Comparison of ENCODE assay signal across 9 mouse cellular contexts in the genomic region with DNA sequence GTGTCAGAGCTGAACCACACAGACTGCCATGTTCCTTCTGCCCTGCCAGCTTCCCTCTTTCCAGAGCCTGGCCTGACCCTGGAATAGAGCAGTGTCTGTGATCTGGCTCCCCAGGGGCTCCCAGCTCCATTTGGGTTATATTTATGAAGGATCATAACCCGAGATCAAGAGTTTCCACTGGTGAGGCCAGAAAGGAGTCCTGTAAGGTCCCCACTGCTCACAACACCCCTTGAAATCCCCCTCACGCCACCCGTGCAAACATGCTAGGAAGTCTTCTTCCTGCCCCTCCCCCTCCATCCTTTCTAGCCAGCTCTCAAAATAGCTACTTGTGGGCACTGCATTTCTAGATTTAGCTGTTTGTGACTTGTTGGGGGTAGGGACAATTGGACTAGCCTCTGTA. TPM values are rescaled to one million over a fixed set of nuclear protein-coding genes. Genes with fewer than 3 reads are reported as not detected.
DNase-seq lines count a peak whose midpoint lies in the region; ATAC-seq lines count a peak whose summit lies in the region.
"Had no signal": no experiment of that assay in that cellular context is flagged by ENCODE, and none has a peak within 500 bp of the region (broad histone marks: within the 10 kb centered on the region; RNA-seq: fewer than 3 reads in every experiment).

No protein-coding gene starts in this region.

- H3K4me3 ChIP-seq in kidney, embryonic 16.5 days (ENCODE audit: low read length) = no peak overlapping the region
- no peak overlapping the region for H3K4me3 ChIP-seq in forebrain, embryonic 14.5 days (ENCODE audit: low read depth, low read length)

- no peaks in the 10 kb centered on the region for H3K27me3 ChIP-seq in kidney, embryonic 16.5 days (ENCODE audit: insufficient read depth, low read length)
- H3K27me3 ChIP-seq in forebrain, embryonic 14.5 days (replicated peaks; ENCODE audit: control insufficient read depth, insufficient read depth, low read length) = no peaks in the 10 kb centered on the region

- no peak overlapping the region for H3K9ac ChIP-seq in kidney, embryonic 16.5 days (replicated peaks; ENCODE audit: low read length)
- H3K9ac ChIP-seq in forebrain, embryonic 14.5 days (ENCODE audit: low read length) = no peak overlapping the region

- DNase-seq in gastrocnemius, adult 8-10 months (ENCODE audit: low spot score in 2 of 2) = peak; percentile 33 to 49
- DNase-seq in gastrocnemius, postnatal 14 days = no peak
- peak; percentile 11 to 15 for DNase-seq in B cell, adult 2 months
- peak; percentile 70 for DNase-seq in heart, adult 8-10 months (ENCODE audit: low spot score)
- no peak for DNase-seq in forebrain, embryonic 14.5 days (ENCODE audit: low spot score)
- DNase-seq in cerebellum, postnatal 10 days = no peak
- DNase-seq: adrenal gland, postnatal 10 days had no signal

- H3K36me3 ChIP-seq in kidney, embryonic 16.5 days (ENCODE audit: insufficient read depth, low read length) = no peaks in the 10 kb centered on the region
- no peaks in the 10 kb centered on the region for H3K36me3 ChIP-seq in forebrain, embryonic 14.5 days (ENCODE audit: control insufficient read depth, insufficient read depth, low read length)

- intact Hi-C loops in gastrocnemius, postnatal 14 days (cut with DNase I; ENCODE audit: low total_unique reads) = no loop called here

- ATAC-seq in kidney, embryonic 16.5 days (ENCODE audit: low FRiP score, low TSS enrichment) = no peak
- ATAC-seq in forebrain, embryonic 14.5 days = no peak
- ATAC-seq in activated CD4-positive, CD25-positive, alpha-beta regulatory T cell, adult 4 months = no peak

- 62% methylated on average over 3 of the region's 3 CpGs for WGBS in kidney, embryonic 16.5 days
- 80% methylated on average over 3 of the region's 3 CpGs for WGBS in forebrain, embryonic 14.5 days

- peak overlapping the region; percentile 31; the same call in 1 of the 2 replicates for H3K27ac ChIP-seq in kidney, embryonic 16.5 days (ENCODE audit: low read length)
- no peak overlapping the region for H3K27ac ChIP-seq in forebrain, embryonic 14.5 days (ENCODE audit: low read depth, low read length)

- H3K4me1 ChIP-seq in kidney, embryonic 16.5 days (ENCODE audit: insufficient read depth, low read length) = no peaks in the 10 kb centered on the region; the same call in 1 of the 2 replicates
- H3K4me1 ChIP-seq in forebrain, embryonic 14.5 days (ENCODE audit: control insufficient read depth, insufficient read depth, low read length) = no peaks in the 10 kb centered on the region

- no peaks in the 10 kb centered on the region for H3K9me3 ChIP-seq in kidney, embryonic 16.5 days (ENCODE audit: low read length)
- H3K9me3 ChIP-seq in forebrain, embryonic 14.5 days (replicated peaks; ENCODE audit: control insufficient read depth, low read length) = no peaks in the 10 kb centered on the region

- no peak overlapping the region for H3K4me2 ChIP-seq in kidney, embryonic 16.5 days (replicated peaks; ENCODE audit: low read depth, low read length)
- no peak overlapping the region for H3K4me2 ChIP-seq in forebrain, embryonic 14.5 days (ENCODE audit: low read length)

RNA-seq across cellular contexts. Expression of gene Pcp4l1, which starts 12.4 kb away (rescaled TPM):
- total RNA-seq in gastrocnemius, adult 8-10 months (2022) = 10 to 100 TPM; 40.2 to 94.7 (median 71.0) TPM
- total RNA-seq in gastrocnemius, postnatal 14 days (2021) = 10 to 100 TPM; 12.3 to 17.1 TPM
- total RNA-seq in heart, adult 8-10 months (2022) = 100 to 1,000 TPM; 193 to 360 (median 253) TPM
- 3.7 and 5.1 TPM in 2 replicates for polyA plus RNA-seq in kidney, embryonic 16.5 days (2015; fragmentation: Nextera tagmentation; extraction: Ambion mirVana)
- polyA plus RNA-seq in forebrain, embryonic 14.5 days (2014; fragmentation: Nextera tagmentation; extraction: Ambion mirVana) = 9.7 and 10.2 TPM in 2 replicates
- not detected for polyA plus RNA-seq in activated CD4-positive, CD25-positive, alpha-beta regulatory T cell, adult 4 months (2017; shearing (Covaris generic))

RNA-seq across cellular contexts. Expression of gene Nr1i3, which starts 30.1 kb away (rescaled TPM):
- under 1 TPM in 1 of 4 experiments, not detected in 3; 0.21 TPM for total RNA-seq in gastrocnemius, adult 8-10 months (2022)
- total RNA-seq in gastrocnemius, postnatal 14 days (2021) = not detected
- total RNA-seq in heart, adult 8-10 months (2022) = not detected
- 0.67 and 0.89 TPM in 2 replicates for polyA plus RNA-seq in kidney, embryonic 16.5 days (2015; fragmentation: Nextera tagmentation; extraction: Ambion mirVana)
- 0.13 and 0.36 TPM in 2 replicates for polyA plus RNA-seq in forebrain, embryonic 14.5 days (2014; fragmentation: Nextera tagmentation; extraction: Ambion mirVana)
- under 1 TPM; 0.40 to 0.66 TPM for polyA plus RNA-seq in activated CD4-positive, CD25-positive, alpha-beta regulatory T cell, adult 4 months (2017; shearing (Covaris generic))

RNA-seq across cellular contexts. Expression of gene Mpz, which starts 33.1 kb away (rescaled TPM):
- total RNA-seq in gastrocnemius, adult 8-10 months (2022) = 10 to 100 TPM in 3 of 4 experiments, 1 to 10 TPM in 1; 5.2 to 26.1 (median 16.9) TPM
- 100 to 1,000 TPM; 117 to 734 TPM for total RNA-seq in gastrocnemius, postnatal 14 days (2021)
- under 1 TPM in 2 of 4 experiments, not detected in 2; 0.31 to 0.41 TPM for total RNA-seq in heart, adult 8-10 months (2022)
- 0.57 and 0.68 TPM in 2 replicates for polyA plus RNA-seq in kidney, embryonic 16.5 days (2015; fragmentation: Nextera tagmentation; extraction: Ambion mirVana)
- 0.09 and 0.22 TPM in 2 replicates for polyA plus RNA-seq in forebrain, embryonic 14.5 days (2014; fragmentation: Nextera tagmentation; extraction: Ambion mirVana)
- not detected for polyA plus RNA-seq in activated CD4-positive, CD25-positive, alpha-beta regulatory T cell, adult 4 months (2017; shearing (Covaris generic))

RNA-seq across cellular contexts. Expression of gene Sdhc, which starts 33.2 kb away (rescaled TPM):
- 100 to 1,000 TPM; 597 to 760 (median 703) TPM for total RNA-seq in gastrocnemius, adult 8-10 months (2022)
- total RNA-seq in gastrocnemius, postnatal 14 days (2021) = 100 to 1,000 TPM; 692 to 793 TPM
- 1,000 to 10,000 TPM; 1,259 to 1,304 (median 1,268) TPM for total RNA-seq in heart, adult 8-10 months (2022)
- polyA plus RNA-seq in kidney, embryonic 16.5 days (2015; fragmentation: Nextera tagmentation; extraction: Ambion mirVana) = 340 TPM in 2 replicates
- polyA plus RNA-seq in forebrain, embryonic 14.5 days (2014; fragmentation: Nextera tagmentation; extraction: Ambion mirVana) = 301 and 310 TPM in 2 replicates
- 100 to 1,000 TPM; 102 to 131 TPM for polyA plus RNA-seq in activated CD4-positive, CD25-positive, alpha-beta regulatory T cell, adult 4 months (2017; shearing (Covaris generic))

RNA-seq across cellular contexts. Expression of gene Tomm40l, which starts 38.7 kb away (rescaled TPM):
- 10 to 100 TPM; 46.4 to 50.9 (median 50.4) TPM for total RNA-seq in gastrocnemius, adult 8-10 months (2022)
- 10 to 100 TPM; 44.3 to 46.7 TPM for total RNA-seq in gastrocnemius, postnatal 14 days (2021)
- 100 to 1,000 TPM in 1 of 4 experiments, 10 to 100 TPM in 3; 94.3 to 111 (median 97.4) TPM for total RNA-seq in heart, adult 8-10 months (2022)
- 40.6 and 44.1 TPM in 2 replicates for polyA plus RNA-seq in kidney, embryonic 16.5 days (2015; fragmentation: Nextera tagmentation; extraction: Ambion mirVana)
- polyA plus RNA-seq in forebrain, embryonic 14.5 days (2014; fragmentation: Nextera tagmentation; extraction: Ambion mirVana) = 45.0 and 49.2 TPM in 2 replicates
- 10 to 100 TPM; 25.1 to 27.8 TPM for polyA plus RNA-seq in activated CD4-positive, CD25-positive, alpha-beta regulatory T cell, adult 4 months (2017; shearing (Covaris generic))

Comparison
In these comparisons a context has a peak if more than half of its experiments do, and no peak if none do; other contexts are left out.
1. DNase-seq: peak in gastrocnemius, adult 8-10 months (2 of 2), B cell, adult 2 months (2 of 2) and heart, adult 8-10 months (single experiment); none in gastrocnemius, postnatal 14 days (single experiment), forebrain, embryonic 14.5 days (single experiment) and cerebellum, postnatal 10 days (0 of 2).
2. RNA of gene Mpz, which starts 33.1 kb away (total RNA-seq): 117 to 734 TPM in gastrocnemius, postnatal 14 days and 5.2 to 26.1 TPM in gastrocnemius, adult 8-10 months; 0.31 to 0.41 TPM in heart, adult 8-10 months; every median in the first group is over 4 times any median in the second.